Mouse (Mus musculus) ES-Bruce4 (cell line): ENCODE measurements around the gene Hbq1a. TPM values are rescaled to one million over a fixed set of nuclear protein-coding genes. Genes with fewer than 3 reads are reported as not detected.

ENCODE experiments used
- H3K27ac ChIP-seq: 2 replicates; pipeline ENCODE4 v1.5.1; 2012; ENCODE audit warnings: low read length, inconsistent platforms; ENCODE audit not compliant: insufficient read depth
- H3K27me3 ChIP-seq: 2 replicates; pipeline ENCODE4 v1.6.1; 2012; ENCODE audit warnings: mild to moderate bottlenecking, low read length, inconsistent platforms; ENCODE audit not compliant: control insufficient read depth, poor library complexity, insufficient read depth, severe bottlenecking
- H3K36me3 ChIP-seq: 2 replicates; pipeline ENCODE4 v1.6.1; 2012; ENCODE audit warnings: inconsistent platforms, mild to moderate bottlenecking, low read length, moderate library complexity; ENCODE audit not compliant: control insufficient read depth, poor library complexity, insufficient read depth, severe bottlenecking
- H3K4me1 ChIP-seq: one replicate; pipeline ENCODE4 v1.8.1; 2011; ENCODE audit warnings: low read length; ENCODE audit not compliant: control insufficient read depth, insufficient read depth
- H3K4me3 ChIP-seq: 2 replicates; pipeline ENCODE4 v1.5.1; 2011; ENCODE audit warnings: low read depth, mild to moderate bottlenecking, low read length
- H3K9ac ChIP-seq: 2 replicates; pipeline ENCODE4 v1.6.1; 2012; ENCODE audit warnings: low read depth, mild to moderate bottlenecking, inconsistent platforms; ENCODE audit not compliant: poor library complexity, severe bottlenecking
- H3K9me3 ChIP-seq: replicated peaks from 2 replicates; pipeline ENCODE4 v1.6.1; 2012; ENCODE audit warnings: mild to moderate bottlenecking, low read length, inconsistent platforms; ENCODE audit not compliant: control insufficient read depth, poor library complexity, insufficient read depth, severe bottlenecking
- CTCF ChIP-seq: IDR thresholded peaks from one replicate; pipeline ENCODE4 v1.8.1; 2011; ENCODE audit warnings: low read depth, low read length
- EP300 ChIP-seq: IDR thresholded peaks from 2 replicates; pipeline ENCODE4 v1.6.1; 2011; ENCODE audit warnings: low read depth, low read length; ENCODE audit not compliant: insufficient read depth
- POLR2A ChIP-seq: IDR thresholded peaks from one replicate; pipeline ENCODE4 v1.8.1; 2011; ENCODE audit warnings: low read length; ENCODE audit not compliant: insufficient read depth
- polyA plus RNA-seq: library from polyadenylated mRNA; stranded (reverse); fragments of >200 nt; gene quantifications from 2 replicates; pipeline ENCODE4 v1.2.4, GENCODE M21; 2011; ENCODE audit warnings: low read depth; ENCODE audit not compliant: missing spikeins, insufficient read depth, insufficient read length

Gene Hbq1a
- polyA plus RNA-seq, 1 experiment: not detected

DNA sequence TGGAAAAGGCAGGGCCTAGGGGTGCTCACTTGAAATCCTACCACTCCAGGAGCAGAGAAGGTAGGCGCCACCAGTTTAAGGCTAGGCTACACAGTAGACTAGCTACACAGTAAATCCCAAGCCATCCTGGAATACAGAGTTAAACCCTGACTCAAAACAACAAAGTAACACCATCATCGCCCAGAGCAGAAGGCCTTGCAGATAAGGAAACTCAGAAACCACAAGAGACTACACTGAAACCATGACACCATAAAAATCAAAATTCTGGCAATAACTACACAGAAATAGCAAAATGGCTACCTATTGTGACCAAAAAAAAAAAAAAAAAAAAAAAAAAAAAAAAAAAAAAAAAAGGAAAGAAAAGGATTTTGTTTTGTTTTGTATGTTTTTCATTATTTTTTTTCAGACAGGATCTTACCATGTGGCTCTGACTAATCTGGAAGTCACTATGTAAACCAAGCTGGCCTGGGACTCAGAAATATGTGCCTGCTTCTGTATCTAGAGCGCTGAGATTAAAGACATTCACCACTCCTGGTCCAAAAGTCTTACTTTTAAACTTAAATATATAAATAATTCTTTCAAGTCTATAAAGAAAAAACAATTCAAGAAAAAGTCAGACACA is 34.6 kb upstream of the Hbq1a start:
- H3K27me3 ChIP-seq: no peaks in the 10 kb centered on the region
- H3K9ac ChIP-seq: no peak overlapping the region
- no peaks in the 10 kb centered on the region for H3K9me3 ChIP-seq
- H3K4me1 ChIP-seq: no peaks in the 10 kb centered on the region
- no peak overlapping the region for H3K4me3 ChIP-seq
- H3K36me3 ChIP-seq: no peaks in the 10 kb centered on the region
- H3K27ac ChIP-seq: no peak overlapping the region
- TF ChIP-seq CTCF (no peak), POLR2A (no peak)

DNA sequence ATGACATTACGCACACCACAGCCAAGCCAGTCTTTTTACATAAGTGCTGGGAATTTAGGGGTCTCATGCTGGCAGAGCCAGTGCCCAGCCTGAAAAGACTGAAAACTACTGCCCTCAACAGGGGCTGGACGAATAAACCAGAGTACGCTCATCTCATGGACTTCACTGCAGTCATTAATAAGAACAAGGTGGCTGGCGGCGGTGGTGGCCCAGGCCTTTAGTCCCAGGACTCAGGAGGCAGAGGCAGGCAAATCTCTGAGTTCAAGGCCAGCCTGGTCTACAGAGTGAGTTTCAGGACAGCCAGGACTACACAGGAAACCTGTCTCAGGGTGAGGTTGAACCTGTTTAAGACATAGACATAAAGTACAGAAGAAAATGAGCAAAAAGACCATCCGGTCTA is 33.7 kb upstream of the Hbq1a start:
- peak overlapping the region; percentile 91 for H3K9ac ChIP-seq
- no peak overlapping the region for H3K27ac ChIP-seq
- H3K4me1 ChIP-seq: no peaks in the 10 kb centered on the region
- H3K36me3 ChIP-seq: no peaks in the 10 kb centered on the region
- no peaks in the 10 kb centered on the region for H3K27me3 ChIP-seq
- no peak overlapping the region for H3K4me3 ChIP-seq
- TF ChIP-seq EP300 (no peak), CTCF (no peak), POLR2A (no peak)
- H3K9me3 ChIP-seq: no peaks in the 10 kb centered on the region

DNA sequence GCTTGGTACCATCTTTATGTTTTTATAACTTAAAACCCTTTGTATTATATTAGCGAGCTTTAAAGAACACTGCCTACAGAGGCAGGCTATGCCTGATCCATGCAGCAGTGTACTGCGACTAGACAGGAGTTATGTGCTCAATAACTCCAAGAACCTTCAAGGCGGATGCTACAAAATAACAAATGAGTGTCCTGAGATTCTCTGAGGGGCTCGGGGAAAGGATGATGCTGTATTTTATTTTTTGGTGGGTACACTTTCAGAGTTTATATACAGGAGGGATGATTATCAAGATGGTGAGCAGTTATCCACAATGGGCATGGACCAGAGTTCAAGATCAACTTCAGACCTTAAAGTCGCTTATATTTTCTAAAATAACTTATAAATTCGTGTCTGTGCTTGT is 33.1 kb upstream of the Hbq1a start:
- TF ChIP-seq EP300 (no peak), CTCF (no peak), POLR2A (no peak)
- H3K27ac ChIP-seq: peak overlapping the region; percentile 78; the same call in 1 of the 2 replicates
- H3K36me3 ChIP-seq: no peaks in the 10 kb centered on the region
- H3K4me1 ChIP-seq: no peaks in the 10 kb centered on the region
- peak overlapping the region; percentile 91 for H3K9ac ChIP-seq
- H3K9me3 ChIP-seq: no peaks in the 10 kb centered on the region
- H3K4me3 ChIP-seq: peak overlapping the region; percentile 96
- no peaks in the 10 kb centered on the region for H3K27me3 ChIP-seq

DNA sequence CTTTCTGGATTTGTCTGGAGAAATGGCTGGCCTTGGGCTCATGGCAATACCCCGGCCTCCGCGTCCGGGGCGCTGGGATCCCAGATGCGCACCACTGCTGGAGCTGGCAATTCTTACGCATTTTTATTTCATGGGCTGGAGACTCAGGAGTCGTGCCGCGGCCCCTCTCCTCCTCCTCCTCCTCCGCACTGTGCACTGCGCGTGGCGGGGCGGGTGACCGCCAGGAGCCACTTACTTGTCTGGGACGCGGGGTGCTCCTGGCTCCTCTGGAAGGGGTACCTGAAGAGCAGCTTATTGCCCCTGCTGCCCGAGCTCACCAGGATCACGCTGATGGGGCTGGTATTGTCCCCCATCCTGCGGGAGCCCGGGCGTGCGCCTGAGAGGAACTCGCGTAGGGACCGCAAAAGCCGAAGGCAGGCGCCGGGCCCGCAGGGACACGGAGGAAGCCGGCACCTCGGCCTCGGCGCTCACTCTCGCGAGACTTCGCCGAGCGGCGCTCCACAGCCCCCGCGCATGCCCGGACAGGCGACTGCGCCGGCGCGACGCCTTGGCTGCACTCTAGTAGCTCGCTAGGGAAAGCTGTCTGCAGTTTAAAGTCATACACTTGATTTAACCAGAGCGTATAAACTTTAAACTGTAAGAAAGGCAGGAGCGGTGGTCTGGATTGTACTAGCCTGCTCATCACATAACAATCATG is 32.5 kb upstream of the Hbq1a start, which contains the start of gene Nprl3:
TSS of gene Nprl3 (minus strand) at position 520 of the 697 bp plus-strand sequence.
- peak within 1 kb of the TSS; percentile 91 for H3K9ac ChIP-seq
- H3K9me3 ChIP-seq: no peaks in the 10 kb centered on the region
- no peaks in the 10 kb centered on the region for H3K27me3 ChIP-seq
- H3K4me3 ChIP-seq: peak within 1 kb of the TSS; percentile 96
- TF ChIP-seq POLR2A: peak; percentile 66
- no peak for TF ChIP-seq EP300
- no peaks in the 10 kb centered on the region for H3K4me1 ChIP-seq
- peak within 1 kb of the TSS; percentile 78 for H3K27ac ChIP-seq
- no peaks in the 10 kb centered on the region for H3K36me3 ChIP-seq

DNA sequence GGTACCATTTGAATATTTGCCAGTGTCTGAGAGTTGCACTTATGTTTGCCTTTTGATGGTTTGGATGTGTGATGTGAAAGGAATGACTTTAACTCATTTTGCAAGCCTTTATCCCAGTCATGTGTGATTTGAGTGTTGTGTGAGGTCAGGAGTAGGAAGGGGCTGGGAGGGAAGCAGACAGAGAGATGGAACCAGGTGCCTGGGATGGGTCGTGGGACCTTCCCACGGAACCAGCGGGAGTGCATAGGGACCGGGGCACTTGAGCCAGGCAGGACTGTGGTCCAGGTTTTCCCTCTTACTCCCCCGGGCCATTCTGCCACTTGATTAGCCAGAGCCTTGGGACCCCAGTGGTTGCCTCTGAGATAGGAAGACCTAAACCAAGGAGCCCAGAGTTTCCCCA is 31.9 kb upstream of the Hbq1a start:
- H3K4me1 ChIP-seq: no peaks in the 10 kb centered on the region
- H3K36me3 ChIP-seq: no peaks in the 10 kb centered on the region
- H3K4me3 ChIP-seq: peak overlapping the region; percentile 17; the same call in 1 of the 2 replicates
- H3K9ac ChIP-seq: peak overlapping the region; percentile 91
- no peaks in the 10 kb centered on the region for H3K27me3 ChIP-seq
- H3K9me3 ChIP-seq: no peaks in the 10 kb centered on the region
- H3K27ac ChIP-seq: no peak overlapping the region
- TF ChIP-seq CTCF: no peak
- no peak for TF ChIP-seq POLR2A
- no peak for TF ChIP-seq EP300

DNA sequence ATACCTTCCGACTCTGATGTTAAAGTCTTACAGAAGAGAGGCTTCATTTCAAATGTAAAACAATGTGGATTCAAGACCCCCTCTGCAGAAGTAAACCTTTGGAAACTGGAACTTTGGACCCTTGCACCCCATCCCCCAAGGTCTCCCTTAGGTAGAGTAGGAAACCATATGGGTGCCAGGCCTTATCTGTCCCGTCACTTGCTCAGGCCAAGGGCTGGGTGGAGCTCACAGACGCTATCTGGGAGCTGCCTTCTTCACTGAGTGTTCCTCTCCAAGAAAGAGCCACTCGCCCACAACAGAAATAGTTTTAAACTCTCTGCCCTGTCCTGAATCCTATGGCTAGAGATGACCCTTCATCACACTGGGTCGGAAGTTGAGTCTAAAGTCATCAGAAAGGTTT is 30.9 kb upstream of the Hbq1a start:
- no peaks in the 10 kb centered on the region for H3K36me3 ChIP-seq
- TF ChIP-seq CTCF (no peak), EP300 (no peak), POLR2A (no peak)
- H3K27ac ChIP-seq: no peak overlapping the region
- no peak overlapping the region for H3K4me3 ChIP-seq
- H3K4me1 ChIP-seq: no peaks in the 10 kb centered on the region
- H3K9me3 ChIP-seq: no peaks in the 10 kb centered on the region
- no peaks in the 10 kb centered on the region for H3K27me3 ChIP-seq
- no peak overlapping the region for H3K9ac ChIP-seq
